Mouse (Mus musculus) testis, adult 2 months (tissue): ENCODE measurements around the gene Ccdc141.

Source experiments
- CTCF ChIP-seq: fragments of 200-500 bp; IDR thresholded peaks from 2 replicates; pipeline ENCODE4 v1.5.1; 2012; ENCODE audit warnings: low read depth, mild to moderate bottlenecking, inconsistent platforms, low read length, moderate library complexity; ENCODE audit not compliant: control insufficient read depth, insufficient read depth, insufficient replicate concordance
- POLR2A ChIP-seq: fragments of 200-500 bp; IDR thresholded peaks from 2 replicates; pipeline ENCODE4 v1.6.1; 2012; ENCODE audit warnings: low read depth, mild to moderate bottlenecking, inconsistent platforms, low read length, moderate library complexity; ENCODE audit not compliant: control insufficient read depth

GRCm38 (mm10) chr2:77190891-77191290 lies 20.5 kb upstream of the Ccdc141 start:
- TF ChIP-seq POLR2A (no peak), CTCF (no peak)
